Mouse (Mus musculus): ENCODE data around the gene Tcp10c.
"Not testable (repeated sequence)": the region's sequence is repeated elsewhere in the genome, so short reads cannot be mapped to it uniquely, and the experiment has no call there.

- TF ChIP-seq POLR2A, CTCF (IDR thresholded peaks at IDR 0.05; ENCODE audit: extremely low read depth, insufficient read depth, low read length): not testable (repeated sequence)
Measured at GRCm38 (mm10) chr17:13353249-13353648, 1.1 kb upstream of the Tcp10c start.
